Mouse (Mus musculus) liver, adult 2 months (tissue): ENCODE results near the gene Fas.

Experiments
- CTCF ChIP-seq: fragments of 200-500 bp; IDR thresholded peaks from 2 replicates; pipeline ENCODE4 v1.5.1; 2011; ENCODE audit warnings: low read depth, low read length, control low read depth
- POLR2A ChIP-seq: fragments of 200-500 bp; IDR thresholded peaks from 2 replicates; pipeline ENCODE4 v1.6.1; 2011; ENCODE audit warnings: low read length, control low read depth; ENCODE audit not compliant: insufficient read depth; ENCODE audit errors: extremely low read depth

DNA sequence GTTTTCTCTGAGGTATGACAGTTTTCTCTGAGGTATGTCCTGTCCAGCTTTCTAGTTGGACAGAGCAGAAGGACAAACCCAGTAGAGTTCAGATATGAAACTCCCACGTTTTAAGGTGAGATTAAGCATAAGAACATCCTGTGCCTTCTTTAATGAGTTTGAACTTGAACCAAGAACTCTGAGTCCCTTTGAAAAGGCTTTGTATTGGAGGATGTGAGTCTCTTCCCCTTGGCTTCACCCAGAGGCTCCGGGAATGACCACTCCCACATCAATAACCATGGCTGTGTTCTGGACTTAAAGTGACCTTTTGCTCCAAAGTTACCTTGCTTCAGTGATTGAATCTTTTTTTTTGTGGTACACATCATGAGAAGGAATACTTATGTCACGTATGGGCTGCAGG lies 37.6 kb downstream of the Fas start:
- TF ChIP-seq POLR2A (no peak), CTCF (no peak)
